Mouse (Mus musculus): ENCODE results near the gene Map1lc3b. TPM values are rescaled to one million over a fixed set of nuclear protein-coding genes. Genes with fewer than 3 reads are reported as not detected.
A peak's percentile ranks its signal among the peaks of the same experiment; 100 is the strongest.

Gene Map1lc3b
- polyA plus RNA-seq, 1 experiment = 26.5 TPM

DNA sequence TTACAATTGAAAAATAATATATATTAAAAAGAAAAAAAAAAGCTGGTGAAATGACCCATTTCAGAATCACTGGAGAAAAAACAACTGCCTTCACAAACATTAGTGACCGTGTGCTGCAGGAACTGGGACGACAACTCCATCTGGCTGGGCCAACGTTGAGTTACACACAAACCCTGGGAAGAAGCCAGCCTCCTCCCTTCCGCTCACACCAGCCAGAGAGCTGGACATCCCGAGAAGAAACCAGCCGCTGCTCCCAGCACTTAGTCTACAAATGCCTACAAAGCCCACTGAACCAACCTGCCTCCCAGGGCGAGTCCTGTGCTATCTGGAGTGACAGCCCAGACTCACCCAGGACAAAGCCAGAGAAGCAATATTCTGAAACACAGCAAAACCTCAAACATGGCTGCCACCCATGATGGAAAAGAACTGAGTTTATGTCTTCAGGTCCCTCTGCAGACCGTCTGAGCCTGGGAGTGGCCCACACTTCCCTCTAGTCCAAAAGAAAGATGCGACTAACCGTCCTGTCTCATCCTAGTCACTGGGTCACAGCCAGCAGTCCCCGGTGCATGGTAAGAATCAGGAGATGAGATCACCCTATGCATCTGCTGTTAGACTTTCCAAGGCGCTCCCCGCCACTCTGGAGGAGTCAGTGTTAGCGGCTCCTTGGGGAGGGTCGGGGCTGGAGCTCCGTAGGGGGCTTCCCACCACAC lies 28.4 kb upstream of the Map1lc3b start:
- TF ChIP-seq CTCF (IDR thresholded peaks at IDR 0.05; ENCODE audit: control insufficient read depth, insufficient read depth, insufficient replicate concordance, low read depth, low read length) (no peak), POLR2A (IDR thresholded peaks at IDR 0.05; ENCODE audit: control insufficient read depth, low read depth, low read length) (no peak)
- peaks cover 6% of the 10 kb centered on the region; the same call in 1 of the 2 replicates for H3K4me1 ChIP-seq (ENCODE audit: control insufficient read depth, insufficient read depth, low read length)
- H3K27me3 ChIP-seq (ENCODE audit: control insufficient read depth, insufficient read depth, low read length) = no peaks in the 10 kb centered on the region
- H3K36me3 ChIP-seq (ENCODE audit: control insufficient read depth, insufficient read depth, low read length) = no peaks in the 10 kb centered on the region
- peak overlapping the region; percentile 79 for H3K27ac ChIP-seq (ENCODE audit: control insufficient read depth, insufficient read depth, low read depth, low read length)
- no peak overlapping the region for H3K4me3 ChIP-seq (ENCODE audit: control insufficient read depth, low read depth, low read length)

DNA sequence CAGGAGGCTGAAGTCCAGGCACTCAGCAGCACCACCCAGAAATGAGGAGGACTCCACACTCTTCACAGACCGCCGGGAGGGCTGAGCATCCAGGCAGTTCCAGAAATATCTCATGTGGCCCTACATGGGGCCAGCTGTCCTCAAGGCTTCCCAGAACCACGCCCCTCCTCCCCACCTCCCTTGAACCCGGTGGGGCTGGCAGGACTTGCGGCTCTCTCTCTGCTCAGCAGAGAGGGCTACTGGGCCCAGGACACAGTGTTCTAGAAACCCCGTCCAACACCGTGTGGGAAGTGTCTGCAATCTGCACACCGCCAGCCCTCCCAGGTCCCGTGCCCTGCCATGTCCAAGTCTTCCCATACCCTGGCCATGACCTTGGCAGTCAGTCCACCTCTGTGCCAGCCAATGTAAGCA lies 27.2 kb upstream of the Map1lc3b start:
- no peak overlapping the region for H3K4me3 ChIP-seq (ENCODE audit: control insufficient read depth, low read depth, low read length)
- H3K27me3 ChIP-seq (ENCODE audit: control insufficient read depth, insufficient read depth, low read length) = no peaks in the 10 kb centered on the region
- peaks cover 6% of the 10 kb centered on the region for H3K4me1 ChIP-seq (ENCODE audit: control insufficient read depth, insufficient read depth, low read length)
- peak overlapping the region; percentile 84 for H3K27ac ChIP-seq (ENCODE audit: control insufficient read depth, insufficient read depth, low read depth, low read length)
- TF ChIP-seq POLR2A (IDR thresholded peaks at IDR 0.05; ENCODE audit: control insufficient read depth, low read depth, low read length) (no peak), CTCF (IDR thresholded peaks at IDR 0.05; ENCODE audit: control insufficient read depth, insufficient read depth, insufficient replicate concordance, low read depth, low read length) (no peak)
- no peaks in the 10 kb centered on the region for H3K36me3 ChIP-seq (ENCODE audit: control insufficient read depth, insufficient read depth, low read length)

- H3K36me3 ChIP-seq (ENCODE audit: control insufficient read depth, insufficient read depth, low read length) = no peaks in the 10 kb centered on the region
- H3K27me3 ChIP-seq (ENCODE audit: control insufficient read depth, insufficient read depth, low read length) = no peaks in the 10 kb centered on the region
- H3K27ac ChIP-seq (ENCODE audit: control insufficient read depth, insufficient read depth, low read depth, low read length) = no peak overlapping the region
- H3K4me3 ChIP-seq (ENCODE audit: control insufficient read depth, low read depth, low read length) = no peak overlapping the region
- no peak for TF ChIP-seq POLR2A (IDR thresholded peaks at IDR 0.05; ENCODE audit: control insufficient read depth, low read depth, low read length)
- TF ChIP-seq CTCF (IDR thresholded peaks at IDR 0.05; ENCODE audit: control insufficient read depth, insufficient read depth, insufficient replicate concordance, low read depth, low read length) = no peak
- peaks cover 6% of the 10 kb centered on the region for H3K4me1 ChIP-seq (ENCODE audit: control insufficient read depth, insufficient read depth, low read length)
Measured at GRCm38 (mm10) chr8:121563701-121564100, 26.5 kb upstream of the Map1lc3b start.

- Histone ChIP-seq H3K36me3 (ENCODE audit: control insufficient read depth, insufficient read depth, low read length) (no peaks in the 10 kb centered on the region), H3K4me1 (ENCODE audit: control insufficient read depth, insufficient read depth, low read length) (peaks cover 4% of the 10 kb centered on the region), H3K4me3 (ENCODE audit: control insufficient read depth, low read depth, low read length) (no peak overlapping the region), H3K27me3 (ENCODE audit: control insufficient read depth, insufficient read depth, low read length) (no peaks in the 10 kb centered on the region), H3K27ac (ENCODE audit: control insufficient read depth, insufficient read depth, low read depth, low read length) (no peak overlapping the region)
- TF ChIP-seq CTCF (IDR thresholded peaks at IDR 0.05; ENCODE audit: control insufficient read depth, insufficient read depth, insufficient replicate concordance, low read depth, low read length) = no peak
- TF ChIP-seq POLR2A (IDR thresholded peaks at IDR 0.05; ENCODE audit: control insufficient read depth, low read depth, low read length) = no peak
Measured at GRCm38 (mm10) chr8:121568321-121568720, 21.8 kb upstream of the Map1lc3b start.

DNA sequence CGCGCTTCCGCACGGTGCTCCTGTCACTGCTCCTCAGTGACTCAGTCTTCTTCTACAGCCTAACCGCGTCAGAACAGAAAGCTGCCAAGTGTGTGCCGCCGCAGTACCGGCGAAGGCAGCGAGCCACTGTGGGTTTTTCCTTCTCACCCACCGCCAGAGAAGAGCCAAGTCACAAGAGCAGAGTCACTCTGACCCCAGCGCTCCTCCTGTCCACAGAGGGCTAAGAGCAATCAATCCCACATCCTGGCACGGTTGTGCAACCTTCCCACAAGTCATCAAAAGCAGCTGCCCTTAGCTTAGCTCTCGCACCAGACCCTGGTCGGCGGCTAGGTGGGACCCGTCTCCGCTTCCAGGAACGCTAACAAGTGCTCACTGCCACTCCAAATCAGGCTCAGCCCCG lies 19.8 kb upstream of the Map1lc3b start:
- TF ChIP-seq CTCF (IDR thresholded peaks at IDR 0.05; ENCODE audit: control insufficient read depth, insufficient read depth, insufficient replicate concordance, low read depth, low read length) = no peak
- TF ChIP-seq POLR2A (IDR thresholded peaks at IDR 0.05; ENCODE audit: control insufficient read depth, low read depth, low read length) = no peak
- Histone ChIP-seq H3K36me3 (ENCODE audit: control insufficient read depth, insufficient read depth, low read length) (no peaks in the 10 kb centered on the region), H3K27me3 (ENCODE audit: control insufficient read depth, insufficient read depth, low read length) (no peaks in the 10 kb centered on the region), H3K4me3 (ENCODE audit: control insufficient read depth, low read depth, low read length) (no peak overlapping the region; the same call in 1 of the 2 replicates), H3K27ac (ENCODE audit: control insufficient read depth, insufficient read depth, low read depth, low read length) (no peak overlapping the region), H3K4me1 (ENCODE audit: control insufficient read depth, insufficient read depth, low read length) (peaks cover 2% of the 10 kb centered on the region)

DNA sequence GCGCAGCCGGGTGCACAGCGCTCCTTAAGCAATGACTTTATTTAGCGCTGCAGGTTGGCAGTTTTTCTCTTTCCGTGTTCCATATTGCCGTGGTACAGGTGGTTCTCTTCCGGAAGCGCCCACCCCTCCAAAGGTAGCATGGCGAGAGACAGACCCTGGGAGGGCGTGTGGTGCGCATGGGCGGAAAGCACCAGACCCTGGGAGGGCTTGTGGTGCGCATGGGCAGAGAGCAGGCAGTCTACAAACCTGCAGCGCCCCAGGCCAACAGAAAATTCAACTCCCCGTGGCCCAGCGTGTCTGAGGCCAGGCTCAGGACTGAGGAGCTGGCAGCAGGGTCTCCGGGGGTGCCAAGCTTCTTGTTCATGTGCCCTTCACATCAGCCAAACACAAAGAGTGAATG lies 19.4 kb upstream of the Map1lc3b start:
- H3K4me3 ChIP-seq (ENCODE audit: control insufficient read depth, low read depth, low read length) = no peak overlapping the region; the same call in 1 of the 2 replicates
- H3K36me3 ChIP-seq (ENCODE audit: control insufficient read depth, insufficient read depth, low read length) = no peaks in the 10 kb centered on the region
- H3K4me1 ChIP-seq (ENCODE audit: control insufficient read depth, insufficient read depth, low read length) = peaks cover 2% of the 10 kb centered on the region
- no peak overlapping the region for H3K27ac ChIP-seq (ENCODE audit: control insufficient read depth, insufficient read depth, low read depth, low read length)
- no peaks in the 10 kb centered on the region for H3K27me3 ChIP-seq (ENCODE audit: control insufficient read depth, insufficient read depth, low read length)
- TF ChIP-seq POLR2A (IDR thresholded peaks at IDR 0.05; ENCODE audit: control insufficient read depth, low read depth, low read length) (no peak), CTCF (IDR thresholded peaks at IDR 0.05; ENCODE audit: control insufficient read depth, insufficient read depth, insufficient replicate concordance, low read depth, low read length) (no peak)

GRCm38 (mm10) chr8:121572121-121572520 lies 18.0 kb upstream of the Map1lc3b start:
- TF ChIP-seq POLR2A (IDR thresholded peaks at IDR 0.05; ENCODE audit: control insufficient read depth, low read depth, low read length) (no peak), CTCF (IDR thresholded peaks at IDR 0.05; ENCODE audit: control insufficient read depth, insufficient read depth, insufficient replicate concordance, low read depth, low read length) (no peak)
- no peak overlapping the region for H3K27ac ChIP-seq (ENCODE audit: control insufficient read depth, insufficient read depth, low read depth, low read length)
- peaks cover 2% of the 10 kb centered on the region for H3K4me1 ChIP-seq (ENCODE audit: control insufficient read depth, insufficient read depth, low read length)
- no peak overlapping the region for H3K4me3 ChIP-seq (ENCODE audit: control insufficient read depth, low read depth, low read length)
- no peaks in the 10 kb centered on the region for H3K27me3 ChIP-seq (ENCODE audit: control insufficient read depth, insufficient read depth, low read length)
- no peaks in the 10 kb centered on the region for H3K36me3 ChIP-seq (ENCODE audit: control insufficient read depth, insufficient read depth, low read length)

Data from testis, adult 2 months (tissue).